Mouse (Mus musculus): ENCODE measurements around the gene Usp7.

DNA sequence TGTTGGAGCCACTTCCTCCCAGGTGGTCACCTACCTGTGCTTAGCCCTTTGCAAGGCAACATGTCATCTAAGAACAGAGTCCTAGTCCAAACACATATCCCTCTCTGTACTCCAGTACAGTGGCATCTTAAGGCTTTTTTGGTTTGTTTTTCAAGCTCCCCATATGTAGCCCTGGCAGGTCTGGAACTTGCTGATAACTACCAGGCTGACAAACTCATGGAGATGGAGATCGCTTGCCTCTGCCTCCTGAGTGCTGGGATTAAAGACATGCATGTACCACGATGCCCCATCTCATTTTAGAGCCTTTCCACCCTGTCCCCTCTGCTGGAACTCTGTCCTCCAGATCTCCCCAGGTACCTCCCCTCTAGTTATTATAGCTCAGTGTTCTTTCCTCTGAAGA, 115.9 kb downstream of the Usp7 start:
- TF ChIP-seq EP300 (optimal IDR thresholded peaks at IDR 0.05) (no peak), CTCF (IDR thresholded peaks at IDR 0.05; ENCODE audit: low read depth) (no peak)
